Mouse (Mus musculus): ENCODE results near the gene Samd4b.

GRCm38 (mm10) chr7:28591862-28592261 is 6.1 kb downstream of the Samd4b start:
- TF ChIP-seq CTCF (IDR thresholded peaks at IDR 0.05; ENCODE audit: low read depth) (no peak), EP300 (IDR thresholded peaks at IDR 0.05; ENCODE audit: low read depth) (no peak)
